Mouse (Mus musculus) small intestine, adult 2 months (tissue): Measurements from ENCODE around the gene Lefty2.

Experiments
- CTCF ChIP-seq: fragments of 200-500 bp; IDR thresholded peaks from 2 replicates; pipeline ENCODE4 v1.5.1; 2012; ENCODE audit warnings: low read depth, mild to moderate bottlenecking, control low read depth, inconsistent platforms, low read length, moderate library complexity, mixed read lengths; ENCODE audit not compliant: insufficient replicate concordance, insufficient read length; ENCODE audit errors: extremely low read depth
- POLR2A ChIP-seq: fragments of 200-500 bp; IDR thresholded peaks from 2 replicates; pipeline ENCODE4 v1.6.1; 2012; ENCODE audit warnings: low read depth, mild to moderate bottlenecking, control low read depth, inconsistent platforms, low read length, moderate library complexity

- TF ChIP-seq CTCF = no peak
- no peak for TF ChIP-seq POLR2A
Measured at GRCm38 (mm10) chr1:180870122-180870650, 22.7 kb upstream of the Lefty2 start.
